Mouse (Mus musculus) R1 (cell line): ENCODE results near the gene Hmg20a.

ENCODE experiments used
- DNase-seq: peaks from one replicate; pipeline ENCODE4 v3.0.0-alpha.2; 2018; ENCODE audit warnings: low read depth, low spot score

Hmg20a gene

GRCm38 (mm10) chr9:56516692-56517263 is 98.4 kb downstream of the Hmg20a start:
- no peak for DNase-seq

- DNase-seq: peak; percentile 46
These were observed 103.9 kb downstream of the Hmg20a start for GRCm38 (mm10) chr9:56522281-56522680.

GRCm38 (mm10) chr9:56527951-56528350 is 109.5 kb downstream of the Hmg20a start:
- no peak for DNase-seq

GRCm38 (mm10) chr9:56531991-56532390 is 113.6 kb downstream of the Hmg20a start:
- DNase-seq: no peak

- no peak for DNase-seq
These were observed 115.5 kb downstream of the Hmg20a start for GRCm38 (mm10) chr9:56533916-56534315.

GRCm38 (mm10) chr9:56534727-56535126 is 116.3 kb downstream of the Hmg20a start:
- peak; percentile 91 for DNase-seq

- peak; percentile 65 for DNase-seq
These were observed 117.0 kb downstream of the Hmg20a start for GRCm38 (mm10) chr9:56535361-56535760.

- DNase-seq: no peak
These were observed 121.6 kb downstream of the Hmg20a start for GRCm38 (mm10) chr9:56540051-56540450.

- DNase-seq: no peak
These were observed 126.5 kb downstream of the Hmg20a start for GRCm38 (mm10) chr9:56544687-56545475.
